Mouse (Mus musculus) urinary bladder, postnatal 25 days (tissue): ENCODE measurements around the gene Rpap1.

ENCODE experiments used
- DNase-seq: peaks from one replicate; pipeline ENCODE4 v3.0.0; 2022; ENCODE audit warnings: low spot score

Rpap1 gene

DNA sequence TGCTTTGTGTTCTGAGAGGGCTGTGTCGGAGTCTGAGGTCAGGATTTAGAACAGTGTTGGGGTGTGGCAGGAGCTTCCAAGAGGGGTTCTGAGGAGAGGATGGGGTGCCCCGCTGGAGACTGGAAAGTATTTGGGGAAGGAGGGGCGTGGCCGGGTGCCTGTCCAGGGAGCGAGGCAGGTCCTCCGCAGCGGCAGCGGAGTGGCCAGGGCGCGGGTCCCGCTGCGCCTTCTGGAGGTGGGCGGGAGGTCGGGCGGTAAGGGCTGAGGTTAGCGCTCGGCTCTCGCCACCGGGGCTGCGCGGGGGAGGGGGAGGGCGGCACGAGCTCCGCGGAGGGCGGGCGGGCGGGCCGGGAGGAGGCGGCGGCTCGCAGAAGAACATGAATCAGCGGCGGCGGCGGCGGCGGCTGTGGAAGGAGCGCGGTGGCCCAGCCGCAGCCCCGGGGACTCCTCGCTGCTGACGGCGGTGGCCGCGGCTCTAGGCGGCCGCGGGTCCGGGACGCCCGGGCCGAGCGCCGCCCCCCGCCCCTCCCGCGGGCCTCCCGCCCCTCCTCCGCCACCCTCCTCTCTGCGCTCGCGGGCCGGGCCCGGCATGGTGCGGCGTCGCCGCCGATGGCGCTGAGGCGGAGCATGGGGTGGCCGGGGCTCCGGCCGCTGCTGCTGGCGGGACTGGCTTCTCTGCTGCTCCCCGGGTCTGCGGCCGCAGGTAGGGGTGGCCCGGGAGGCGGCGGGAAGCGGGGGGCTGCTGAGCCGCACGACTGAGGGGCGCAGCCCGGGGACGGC is 12.0 kb upstream of the Rpap1 start:
- DNase-seq: peak; percentile 43

DNA sequence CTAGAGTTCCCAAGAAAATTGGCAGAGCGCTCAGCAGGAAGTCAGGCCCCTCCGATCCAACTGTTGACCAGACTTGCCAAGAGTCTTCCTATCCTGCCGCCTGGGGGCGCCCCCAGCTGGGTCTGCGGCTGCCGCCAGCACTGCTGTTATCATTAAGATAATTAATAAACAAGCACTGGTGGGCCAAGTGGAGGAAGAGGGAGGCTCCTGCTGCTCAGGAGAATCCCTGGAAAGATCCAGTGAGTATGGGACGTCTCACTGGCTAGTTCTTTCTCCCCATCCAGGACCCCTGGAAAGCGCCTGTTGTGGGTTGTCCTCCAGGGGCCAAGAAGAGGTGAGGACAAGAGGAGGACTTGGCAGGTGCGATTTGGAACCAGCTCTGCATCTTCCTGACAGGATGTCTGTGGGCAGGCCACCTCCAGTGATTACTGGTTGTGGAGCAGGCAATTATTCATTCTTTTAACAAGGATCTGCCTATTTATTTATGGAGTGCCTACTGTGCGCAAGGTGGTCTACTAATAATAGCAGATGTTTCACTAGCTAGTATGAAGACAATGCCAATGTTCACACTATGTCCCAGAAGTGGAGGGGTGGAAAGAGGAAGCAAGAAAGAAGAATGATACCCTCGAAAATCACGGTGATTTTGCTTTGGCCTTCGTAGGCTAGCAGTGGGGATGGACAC is 11.1 kb upstream of the Rpap1 start:
- peak; percentile 60 for DNase-seq

DNA sequence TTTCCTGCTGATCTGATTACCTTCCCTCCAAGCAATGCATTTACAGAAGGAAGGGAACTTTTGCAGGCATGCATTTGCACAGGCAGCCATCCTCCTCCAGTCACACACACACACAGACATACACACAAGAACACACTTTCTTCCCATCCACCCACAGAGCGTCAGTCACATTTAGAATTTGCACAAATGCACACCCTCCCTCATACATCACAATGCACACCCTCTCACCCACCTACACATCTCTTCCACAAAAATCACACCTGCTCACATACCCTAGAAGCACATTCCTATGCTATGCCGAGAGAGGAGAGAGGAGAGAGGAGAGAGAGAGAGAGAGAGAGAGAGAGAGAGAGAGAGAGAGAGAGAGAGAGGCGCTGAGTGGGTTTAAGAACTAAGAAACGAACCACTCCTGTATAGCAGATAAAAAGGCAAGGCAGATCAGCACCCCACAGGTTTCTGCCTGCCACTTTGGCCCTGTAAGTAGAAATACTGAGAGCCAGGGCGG is 10.0 kb upstream of the Rpap1 start, which contains the start of gene Tyro3:
Tyro3 (plus strand) TSS at position 455 of the 505 bp plus-strand sequence.
- no peak for DNase-seq

DNA sequence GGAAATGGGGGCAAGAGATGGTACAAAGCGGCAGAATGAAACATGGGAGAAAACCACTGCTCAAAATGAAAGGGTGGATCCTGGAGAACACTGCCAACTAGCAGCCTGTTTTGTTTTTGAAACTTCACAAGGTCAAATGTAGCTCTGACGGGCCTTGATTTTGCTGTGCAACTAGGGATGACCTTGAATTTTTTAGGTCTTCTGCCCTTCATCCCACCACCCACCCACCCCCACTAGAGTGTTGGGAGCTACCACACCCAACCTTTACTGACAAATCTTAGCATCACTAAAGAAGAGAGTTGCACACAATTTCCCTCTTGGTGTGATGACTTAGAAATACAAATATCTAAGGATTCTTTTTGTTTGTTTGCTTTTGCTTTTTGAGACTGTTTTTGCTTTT is 2.7 kb upstream of the Rpap1 start:
- DNase-seq: no peak

DNA sequence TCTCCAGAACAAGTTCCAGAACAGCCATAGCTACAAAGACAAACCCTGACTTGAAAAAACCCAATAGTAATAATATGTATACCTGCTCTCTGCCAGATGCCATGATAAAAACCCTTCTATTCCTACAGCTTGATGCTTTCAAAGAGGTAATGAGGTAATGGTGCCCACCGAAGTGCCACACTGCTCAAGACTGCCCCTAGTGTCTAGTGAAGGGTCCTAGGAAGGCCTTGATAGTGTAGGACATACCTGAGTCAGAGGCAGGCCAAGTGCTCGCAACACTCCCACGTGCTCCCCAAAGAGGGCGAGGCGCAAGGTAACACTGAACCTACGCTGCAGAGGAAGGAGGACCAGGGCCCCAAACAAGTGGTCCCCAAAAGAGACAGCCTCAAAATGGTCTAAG is 20.1 kb downstream of the Rpap1 start:
- DNase-seq: no peak

DNA sequence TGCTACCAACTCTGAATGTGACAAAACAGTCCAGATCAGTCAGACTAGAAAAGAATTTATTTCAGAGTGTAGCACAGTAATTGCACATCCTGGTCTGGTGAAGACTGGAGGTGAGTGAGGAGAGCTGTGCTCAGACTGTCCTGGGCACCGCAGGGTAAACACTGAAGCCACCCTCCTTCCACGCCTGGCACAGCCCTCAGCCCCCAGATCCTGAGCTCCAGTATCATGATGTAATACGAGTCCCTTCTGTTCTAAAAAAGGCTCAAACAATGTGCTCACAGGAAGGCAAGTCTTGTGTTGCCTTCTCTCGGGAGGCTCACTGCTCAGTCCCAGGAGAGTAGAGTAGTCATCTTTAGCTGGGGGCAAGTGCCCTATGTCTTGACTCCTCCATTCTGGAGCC is 23.4 kb downstream of the Rpap1 start:
- DNase-seq: no peak

DNA sequence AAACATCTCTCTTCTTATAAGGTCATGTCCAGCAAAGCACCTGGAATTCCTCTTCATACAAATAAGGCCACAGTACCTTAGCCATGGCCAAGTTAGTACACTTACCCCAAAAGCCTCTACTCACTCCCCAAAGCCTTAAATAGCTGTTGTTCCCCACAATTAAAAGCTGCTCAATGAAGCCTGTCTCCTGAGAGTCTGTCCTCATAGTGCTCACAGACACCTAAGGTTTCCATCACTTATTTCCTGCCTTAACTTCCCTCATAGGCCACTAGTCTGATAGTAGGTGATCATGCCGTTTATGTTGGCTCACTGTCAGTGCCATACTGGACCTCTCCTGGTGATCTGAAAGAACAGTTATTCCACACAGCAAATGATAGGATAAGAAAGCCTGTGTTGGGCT is 25.1 kb downstream of the Rpap1 start:
- no peak for DNase-seq

DNA sequence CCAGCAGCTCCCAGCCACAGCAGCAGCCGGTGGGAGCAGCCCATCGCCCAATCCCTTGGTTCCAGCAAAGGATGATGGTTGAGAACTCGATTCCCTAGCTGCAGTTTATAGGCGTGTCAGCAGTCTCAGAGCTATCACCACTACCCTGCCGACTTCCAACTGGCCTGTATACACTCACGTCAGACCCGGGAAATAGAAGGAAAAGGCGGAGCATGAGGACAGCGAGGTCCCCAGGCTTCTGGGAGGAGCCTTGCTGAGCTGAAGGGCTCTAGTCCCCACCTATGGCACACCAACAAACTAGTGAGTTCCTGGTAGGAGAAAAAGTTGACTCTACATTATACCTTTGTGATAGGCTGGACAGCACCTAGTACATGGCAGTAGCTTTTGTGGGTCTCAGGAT is 27.1 kb downstream of the Rpap1 start, which contains the start of gene Ltk:
Ltk (minus strand) TSS at position 181 of the 400 bp plus-strand sequence.
- no peak for DNase-seq

DNA sequence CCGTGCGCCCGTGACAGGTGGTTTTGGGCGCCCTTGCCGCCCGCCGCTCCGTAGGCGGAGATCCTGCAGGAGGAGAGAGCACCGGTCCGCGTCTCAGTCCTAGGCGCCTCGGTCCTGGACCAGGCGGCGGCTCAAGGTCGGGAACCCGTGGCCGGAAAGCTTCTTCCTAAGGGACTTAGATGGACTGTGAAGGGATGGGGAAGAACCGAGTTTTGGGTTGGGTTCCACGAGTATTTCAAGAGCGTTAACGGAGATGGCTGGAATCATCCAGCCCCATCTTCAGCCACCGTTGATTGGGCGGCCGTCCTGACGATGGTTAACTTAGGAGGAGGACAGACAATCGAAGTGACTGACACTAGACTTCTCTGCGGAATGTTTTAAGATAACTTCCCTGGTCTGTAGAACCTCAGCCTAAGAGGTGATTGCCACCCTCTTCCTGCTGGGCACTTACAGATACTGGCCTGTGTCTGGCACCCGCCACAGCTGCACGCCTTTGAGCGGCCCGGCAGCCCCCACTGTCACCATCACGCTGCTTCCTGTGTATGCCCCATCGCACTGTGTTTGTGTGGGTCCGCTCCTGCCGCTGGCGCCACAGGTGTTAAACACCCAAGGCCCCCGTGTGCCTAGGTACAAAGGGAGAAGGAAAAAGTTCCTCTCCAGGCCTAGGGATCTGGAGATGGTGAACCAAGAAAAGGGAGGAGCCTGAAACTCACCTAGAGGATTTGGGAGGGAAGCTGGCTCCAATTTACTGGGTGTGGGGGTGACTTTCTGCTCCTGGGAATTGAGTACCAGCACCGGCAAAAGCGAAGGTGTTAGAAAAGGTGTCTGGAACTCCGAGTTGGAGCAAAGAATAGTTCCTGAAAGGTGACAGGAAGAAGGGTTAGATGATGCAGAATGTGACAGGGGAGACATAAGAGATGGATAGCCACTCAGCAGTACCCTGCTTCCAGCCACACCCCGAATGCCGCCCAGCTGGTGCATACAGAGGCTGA is 28.2 kb downstream of the Rpap1 start:
- DNase-seq: no peak

DNA sequence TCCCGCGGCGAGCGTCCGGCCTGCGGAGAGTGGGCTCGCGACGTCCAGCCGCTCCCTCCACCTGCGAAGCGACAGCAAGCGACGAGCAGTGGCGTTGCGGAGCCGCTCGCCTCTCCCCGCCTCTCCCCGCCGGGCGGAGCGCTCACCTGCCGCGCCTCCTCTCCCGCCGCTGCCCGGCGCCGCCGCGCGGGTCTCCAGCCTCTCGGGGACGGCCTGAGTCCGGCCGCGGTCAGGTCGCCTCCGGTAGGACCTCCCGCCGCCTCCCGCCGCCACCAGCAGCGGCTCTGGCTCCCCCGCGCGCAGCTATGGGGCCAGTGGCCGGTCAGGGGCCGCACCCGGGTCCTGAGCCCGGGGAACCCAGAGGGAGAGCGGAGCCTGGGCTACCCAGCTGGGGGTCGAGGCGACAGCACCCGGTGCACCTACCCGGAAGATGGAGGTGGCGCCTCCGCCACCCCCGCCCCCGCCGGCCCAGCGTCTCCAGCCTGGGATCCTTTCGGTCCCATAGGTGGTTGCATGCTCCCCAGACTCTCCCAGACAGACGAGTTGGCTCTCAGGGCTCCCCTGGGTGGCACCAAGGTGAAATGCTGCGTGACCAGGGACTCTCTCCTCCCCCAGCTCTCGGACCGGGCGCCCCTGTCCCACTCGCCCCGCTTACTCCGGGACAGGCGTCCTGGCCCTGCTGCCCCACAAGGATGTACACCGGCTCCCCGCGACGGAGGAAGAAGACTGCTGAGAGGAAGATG is 29.1 kb downstream of the Rpap1 start:
- peak; percentile 11 for DNase-seq

DNA sequence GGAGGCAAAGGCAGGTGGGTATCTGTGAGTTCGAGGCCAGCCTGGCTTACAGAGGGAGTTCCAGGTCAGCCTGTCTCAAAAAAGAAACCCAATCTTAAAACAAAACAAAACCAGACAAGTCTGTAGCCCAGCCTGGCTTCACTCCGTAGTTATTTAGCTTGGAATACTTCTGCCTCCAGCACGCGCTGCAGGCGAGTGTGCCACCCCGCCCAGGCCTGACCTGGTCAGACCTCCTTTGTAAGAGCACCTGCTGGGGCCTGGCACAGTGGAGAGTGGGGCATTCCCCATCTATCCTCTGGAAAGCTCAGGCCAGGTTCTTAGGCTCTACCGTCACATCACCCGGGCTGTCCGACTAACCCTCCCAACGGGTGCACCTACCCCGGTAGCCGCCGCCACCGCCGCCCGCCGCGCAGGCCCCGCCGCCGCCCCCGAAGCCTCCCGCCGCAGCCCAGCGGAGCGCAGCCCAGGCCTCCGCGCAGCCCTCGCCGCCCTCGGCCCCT is 29.7 kb downstream of the Rpap1 start:
- no peak for DNase-seq

DNA sequence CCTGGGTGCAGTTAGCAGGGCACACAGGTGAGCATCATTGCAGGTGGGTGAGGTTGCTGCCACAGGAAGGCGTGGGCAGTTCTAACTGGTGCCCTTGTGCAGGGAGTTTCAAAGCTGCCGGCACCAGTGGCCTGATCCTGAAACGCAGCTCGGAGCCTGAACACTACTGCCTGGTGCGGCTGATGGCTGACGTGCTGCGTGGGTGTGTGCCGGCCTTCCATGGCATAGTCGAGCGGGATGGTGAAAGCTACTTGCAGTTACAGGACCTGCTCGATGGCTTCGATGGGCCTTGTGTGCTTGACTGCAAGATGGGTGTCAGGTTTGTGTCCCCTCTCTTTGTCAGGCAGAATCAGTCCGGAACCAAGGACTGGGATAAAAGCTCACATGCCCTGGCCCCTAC is 38.1 kb downstream of the Rpap1 start:
- no peak for DNase-seq

DNA sequence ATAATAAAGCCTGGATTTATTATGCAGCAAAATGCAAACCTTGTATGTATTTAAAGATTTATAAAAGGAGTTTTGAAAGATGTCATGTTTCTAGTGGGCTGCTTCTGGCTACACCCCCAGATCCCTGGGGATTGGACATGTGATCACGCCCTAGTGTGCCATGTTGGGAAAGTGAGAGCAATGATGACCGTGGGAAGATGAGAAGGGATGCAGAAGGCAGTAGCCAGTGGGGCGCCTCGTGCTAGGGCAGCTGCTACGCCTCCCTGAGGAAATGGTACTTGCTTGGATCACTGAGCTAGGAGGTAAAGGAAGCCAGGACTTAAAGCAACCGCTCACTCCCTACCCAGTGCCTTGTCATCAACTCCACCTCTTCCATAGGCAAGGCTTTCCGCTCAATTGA is 39.8 kb downstream of the Rpap1 start:
- no peak for DNase-seq

DNA sequence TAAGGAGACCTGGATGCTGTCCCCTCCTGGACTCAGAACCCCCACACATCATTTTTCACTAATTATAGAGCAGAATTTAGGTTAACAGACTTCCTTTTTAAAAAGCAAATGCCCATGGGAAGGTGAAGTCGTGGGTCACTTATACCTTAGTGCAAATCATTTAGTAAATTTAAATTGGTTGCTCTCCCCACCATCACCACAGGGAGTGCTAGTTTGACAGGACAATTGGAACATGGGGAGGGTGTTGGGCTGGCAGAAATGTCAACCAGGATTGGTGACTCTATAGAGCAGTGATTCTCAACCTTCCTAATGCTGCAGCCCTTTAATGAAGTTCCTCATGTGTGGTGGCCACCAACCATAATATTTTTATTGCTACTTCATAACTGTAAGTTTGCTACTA is 42.1 kb downstream of the Rpap1 start:
- DNase-seq: no peak

DNA sequence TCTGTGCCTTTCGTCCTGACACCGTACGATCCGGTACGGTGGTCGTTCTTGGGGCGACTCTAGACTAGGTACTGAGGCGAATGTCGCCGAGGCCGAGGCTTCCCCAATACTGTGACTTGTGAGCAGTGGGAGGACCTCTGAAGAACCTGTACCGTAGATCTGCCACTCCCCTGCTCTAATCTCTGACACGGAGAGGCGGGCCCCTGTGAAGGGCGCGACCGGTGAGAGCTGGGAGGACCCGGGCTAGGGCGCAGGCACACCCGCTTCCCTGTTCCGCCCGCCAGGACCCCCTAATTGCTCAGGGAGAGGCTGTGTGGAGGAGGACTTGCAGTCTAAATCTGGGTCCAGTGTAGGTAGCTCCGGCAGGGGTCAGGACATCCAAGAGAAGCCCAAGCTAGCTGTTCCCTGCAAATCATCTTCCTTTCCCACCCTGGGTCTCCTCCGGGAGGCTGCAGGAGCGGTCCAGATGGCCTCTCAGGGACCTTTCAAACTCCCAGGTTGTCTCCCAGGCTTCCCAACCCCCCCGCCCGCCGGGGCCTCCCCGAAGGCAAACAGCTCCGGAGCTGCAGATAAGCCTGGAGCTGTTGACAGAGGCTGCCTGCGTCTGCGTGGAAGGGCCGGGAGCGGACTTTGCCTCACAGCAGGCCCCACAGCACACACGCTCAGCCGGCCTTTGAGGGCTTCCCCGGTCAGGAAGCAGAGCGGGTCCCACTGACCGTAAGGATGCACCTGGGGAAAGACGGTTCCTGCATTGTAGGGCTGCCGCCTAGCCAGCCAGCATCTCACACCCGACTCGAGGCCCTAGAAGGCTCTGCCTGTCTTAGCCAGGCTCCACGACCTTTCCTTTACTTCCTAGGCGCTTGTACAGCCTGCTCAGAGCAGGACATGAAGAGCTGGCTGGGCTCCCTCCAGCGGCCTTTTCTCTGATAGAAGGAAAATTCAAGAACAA is 42.9 kb downstream of the Rpap1 start:
- DNase-seq: peak; percentile 28

DNA sequence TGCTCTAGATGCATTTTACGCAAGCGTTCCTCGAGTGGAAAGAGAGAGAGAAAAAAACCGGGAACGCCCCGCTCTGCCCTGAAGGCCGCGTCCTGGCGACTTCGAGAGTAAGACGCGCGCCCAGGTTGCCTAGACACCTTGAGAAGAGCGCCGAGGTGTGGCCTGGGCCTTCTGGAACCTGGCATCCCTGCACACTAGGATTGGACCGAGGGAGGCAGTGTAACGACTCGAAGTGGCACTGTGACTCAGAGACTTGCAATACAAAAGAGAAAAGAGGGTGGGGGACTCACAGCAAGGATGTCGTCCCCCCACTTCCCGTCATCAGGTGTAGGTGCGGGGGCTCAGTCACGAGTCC is 43.6 kb downstream of the Rpap1 start:
- no peak for DNase-seq

DNA sequence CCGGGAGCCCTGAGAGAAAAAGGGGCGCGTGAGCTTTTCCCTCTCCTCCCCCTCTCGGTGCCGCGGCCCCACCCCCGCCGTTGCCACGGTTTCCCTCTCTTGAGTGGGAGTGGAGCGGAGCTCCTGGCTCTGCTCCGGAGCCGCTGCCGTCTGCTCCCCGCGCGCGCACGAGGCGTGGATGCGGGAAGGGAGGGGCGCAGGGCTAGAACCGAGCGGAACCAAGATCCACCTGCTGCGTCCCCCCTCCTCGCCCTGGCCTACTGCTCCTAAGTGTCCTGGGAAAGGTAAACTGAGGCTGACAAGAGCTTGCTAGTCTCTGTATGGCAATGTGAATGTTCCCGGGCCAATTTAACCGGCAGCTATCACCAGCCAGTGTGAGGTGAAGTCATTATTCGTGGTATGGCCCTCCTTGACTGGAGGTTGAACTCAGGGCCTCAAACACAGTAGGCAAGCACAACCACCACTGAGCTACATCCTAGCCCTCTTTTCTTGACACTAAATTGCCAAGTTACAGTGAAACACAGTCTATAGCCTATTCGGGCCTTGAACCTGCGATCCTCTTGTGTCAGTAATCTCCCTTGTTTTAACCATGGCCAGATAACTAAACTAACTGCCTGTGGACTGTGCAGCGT is 44.0 kb downstream of the Rpap1 start:
- DNase-seq: no peak

DNA sequence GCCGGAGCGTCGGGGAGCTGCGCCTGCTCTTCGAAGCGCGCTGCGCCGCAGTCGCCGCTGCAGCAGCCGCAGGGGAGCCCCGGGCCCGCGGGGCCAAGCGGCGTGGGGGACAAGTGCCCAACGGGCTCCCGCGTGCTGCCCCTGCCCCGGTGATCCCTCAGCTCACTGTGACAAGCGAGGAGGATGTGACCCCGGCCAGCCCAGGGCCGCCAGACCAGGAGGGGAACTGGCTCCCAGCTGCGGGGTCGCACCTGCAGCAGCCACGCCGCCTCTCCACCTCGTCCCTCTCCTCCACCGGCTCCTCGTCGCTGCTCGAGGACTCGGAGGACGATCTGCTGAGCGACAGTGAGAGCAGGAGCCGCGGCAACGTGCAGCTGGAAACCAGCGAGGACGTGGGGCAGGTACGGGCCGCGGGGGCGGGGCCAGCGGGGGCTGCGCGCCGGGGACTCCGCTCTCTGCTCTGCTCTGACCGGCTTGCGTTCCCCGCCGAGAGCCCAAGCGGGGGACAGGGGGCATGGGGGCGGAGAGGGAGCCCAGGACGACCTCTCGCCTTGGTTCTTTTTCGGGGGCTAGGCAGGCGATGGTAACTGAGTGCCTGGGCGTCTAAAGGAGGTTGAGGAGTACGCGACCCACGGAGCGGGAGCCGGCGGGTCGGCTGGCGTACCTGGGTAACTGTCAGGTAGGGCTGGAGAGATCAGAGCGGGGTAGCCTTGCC is 44.7 kb downstream of the Rpap1 start:
- DNase-seq: peak; percentile 17
